ENCODE assay signal across 8 mouse cellular contexts in genomic region chr9:24119423-24119822, GRCm38 (mm10). TPM values are rescaled to one million over a fixed set of nuclear protein-coding genes. Genes with fewer than 3 reads are reported as not detected.
DNase-seq lines count a peak whose midpoint lies in the region; ATAC-seq and TF ChIP-seq lines count a peak whose summit lies in the region.

No protein-coding gene starts in this region.

- ATAC-seq in neural tube, embryonic 11.5 days (ENCODE audit: insufficient read depth, low FRiP score, low TSS enrichment) = peak; percentile 67; the same call in 1 of the 2 replicates
- ATAC-seq in erythroblast, adult 5-6 weeks (replicated peaks; ENCODE audit: low FRiP score, poor library complexity, severe bottlenecking) = no peak

- intact Hi-C loops in gastrocnemius, adult 2 months (cut with DNase I) = no loop called here
- intact Hi-C loops in gastrocnemius, postnatal 36 days (cut with DNase I) = loop anchor here (1.0 kb wide), 1 partner anchor 398 kb away; no protein-coding TSS in a partner anchor
- intact Hi-C loops in left cerebral cortex, adult 2 months (cut with DNase I) = loop anchor here (2.0 to 5.0 kb wide), 2 partner anchors 383 to 397 kb away; partner anchors contain the start of gene Dpy19l1

- no peaks in the 10 kb centered on the region for H3K36me3 ChIP-seq in neural tube, embryonic 11.5 days (ENCODE audit: control insufficient read depth, insufficient read depth, low read length)

- WGBS in neural tube, embryonic 11.5 days = 54% methylated on average over 4 of the region's 4 CpGs

- H3K9me3 ChIP-seq in neural tube, embryonic 11.5 days (ENCODE audit: control insufficient read depth, low read length) = no peaks in the 10 kb centered on the region

- H3K27me3 ChIP-seq in neural tube, embryonic 11.5 days (ENCODE audit: control insufficient read depth, insufficient read depth, low read length) = no peaks in the 10 kb centered on the region

- TF ChIP-seq CTCF in gastrocnemius, adult 2 months (IDR thresholded peaks at IDR 0.05) = peak; percentile 58
- peak; percentile 69 for TF ChIP-seq CTCF in left cerebral cortex, adult 2 months (IDR thresholded peaks at IDR 0.05)

- no peaks in the 10 kb centered on the region for H3K4me1 ChIP-seq in neural tube, embryonic 11.5 days (ENCODE audit: control insufficient read depth, insufficient read depth, low read length)

- no peak overlapping the region for H3K27ac ChIP-seq in gastrocnemius, adult 2 months
- H3K27ac ChIP-seq in left cerebral cortex, adult 2 months = no peak overlapping the region
- no peak overlapping the region for H3K27ac ChIP-seq in neural tube, embryonic 11.5 days (ENCODE audit: low read depth, low read length)

- H3K9ac ChIP-seq in neural tube, embryonic 11.5 days (ENCODE audit: low read length) = no peak overlapping the region

- H3K4me2 ChIP-seq in neural tube, embryonic 11.5 days (ENCODE audit: low read depth) = no peak overlapping the region

- no peak for DNase-seq in gastrocnemius, adult 2 months
- DNase-seq in gastrocnemius, postnatal 36 days = no peak
- DNase-seq in 416B (ENCODE audit: low read depth) = peak; percentile 62
- peak; percentile 78 for DNase-seq in brain, adult 2 months (ENCODE audit: low read depth, low spot score)
- DNase-seq in fibroblast of lung, adult 2 months (ENCODE audit: low read depth) = peak; percentile 7
- DNase-seq in left cerebral cortex, adult 2 months (ENCODE audit: extremely low spot score in 1 of 2, low spot score in 2 of 2) = peak in 1 of 2 experiments; percentile 22
- no peak for DNase-seq in neural tube, embryonic 11.5 days (ENCODE audit: low spot score)

- H3K4me3 ChIP-seq in gastrocnemius, adult 2 months = no peak overlapping the region
- H3K4me3 ChIP-seq in left cerebral cortex, adult 2 months = no peak overlapping the region
- H3K4me3 ChIP-seq in neural tube, embryonic 11.5 days (ENCODE audit: low read depth, low read length) = no peak overlapping the region

RNA-seq across cellular contexts. Expression of gene Npsr1, which starts 21.6 kb away (rescaled TPM):
- total RNA-seq in gastrocnemius, adult 2 months (2021) = not detected
- total RNA-seq in gastrocnemius, postnatal 36 days (2021) = not detected
- 1 to 10 TPM; 4.0 to 4.4 TPM for total RNA-seq in left cerebral cortex, adult 2 months (2021)
- polyA plus RNA-seq in neural tube, embryonic 11.5 days (2014; fragmentation: Nextera tagmentation; extraction: Ambion mirVana) = not detected in 2 replicates
- total RNA-seq in erythroblast, adult 5-6 weeks (2015; ENCODE audit: low replicate concordance) = not detected in 2 replicates
- not detected in 2 replicates for total RNA-seq in erythroblast, adult 5-6 weeks (2017; ENCODE audit: low replicate concordance)

Comparison
In these comparisons a context has a peak if more than half of its experiments do, and no peak if none do; other contexts are left out.
1. DNase-seq: peak in 416B (single experiment), brain, adult 2 months (single experiment) and fibroblast of lung, adult 2 months (single experiment); none in gastrocnemius, adult 2 months (single experiment), gastrocnemius, postnatal 36 days (0 of 2) and neural tube, embryonic 11.5 days (single experiment).
2. RNA of gene Npsr1, which starts 21.6 kb away (total RNA-seq): 4.0 to 4.4 TPM in left cerebral cortex, adult 2 months; not detected in gastrocnemius, adult 2 months, not detected in gastrocnemius, postnatal 36 days and not detected in erythroblast, adult 5-6 weeks; every median in the first group is over 4 times any median in the second.